Mouse (Mus musculus) layer of hippocampus, adult 18-20 months (tissue): Measurements from ENCODE around the gene Slc7a6. TPM values are rescaled to one million over a fixed set of nuclear protein-coding genes. Genes with fewer than 3 reads are reported as not detected.

Source experiments
- DNase-seq, 2 experiments: peaks; one replicate each; pipeline ENCODE4 v3.0.0; 2022; ENCODE audit warnings: low spot score in 2 of 2
- long read RNA-seq: library from polyadenylated mRNA; stranded (forward); transcript quantifications from one replicate; pipeline ENCODE4 v2.0.0, GENCODE M21; 2021
- total RNA-seq, 2 experiments: library from RNA; stranded (reverse); gene quantifications; 2 replicates each; pipeline ENCODE4 v1.2.3; 2021

Slc7a6 gene
- 10 to 100 TPM; 18.6 to 20.8 TPM for total RNA-seq
- long read RNA-seq, partial matches to known transcripts: 5 of 10 reads
- long read RNA-seq, other reads (novel, unspliced or antisense): 4 of 10 reads

DNA sequence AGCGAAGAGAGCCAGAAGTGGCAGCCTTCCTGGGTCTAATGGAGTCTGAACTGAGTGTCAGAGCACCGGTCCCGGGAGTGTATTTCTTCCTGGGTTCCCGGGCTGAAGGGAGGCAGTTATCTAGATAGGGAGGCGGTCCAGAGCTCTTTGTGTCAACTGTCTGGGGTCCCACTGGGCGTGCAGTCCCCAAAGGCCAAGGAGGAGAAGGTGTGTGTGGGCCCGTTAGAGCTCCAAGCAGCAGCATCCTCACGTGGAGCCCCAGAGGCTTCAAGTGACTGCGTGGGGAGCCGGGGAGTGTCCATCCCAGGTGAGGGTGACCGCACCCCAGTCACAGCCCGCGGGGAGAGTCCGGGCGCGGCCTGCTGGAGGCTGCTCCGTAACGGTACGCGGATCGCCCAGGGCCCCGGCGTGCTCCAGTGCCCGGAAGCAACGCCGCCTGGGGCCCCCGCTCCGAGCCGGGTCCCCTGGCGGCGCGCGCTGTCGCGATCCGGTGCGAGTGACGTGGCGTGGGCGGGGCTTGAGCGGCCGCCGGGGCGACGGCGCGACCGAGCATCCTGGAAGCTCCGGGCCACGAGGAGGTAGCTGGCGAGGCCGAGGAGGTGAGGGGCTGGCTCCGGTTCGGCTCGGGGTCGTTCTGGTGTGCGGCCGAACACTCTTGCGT is at the start of gene Slc7a6:
Slc7a6 (plus strand) TSS at position 502 of the 661 bp plus-strand sequence.
- peak; percentile 84 to 89 for DNase-seq

DNA sequence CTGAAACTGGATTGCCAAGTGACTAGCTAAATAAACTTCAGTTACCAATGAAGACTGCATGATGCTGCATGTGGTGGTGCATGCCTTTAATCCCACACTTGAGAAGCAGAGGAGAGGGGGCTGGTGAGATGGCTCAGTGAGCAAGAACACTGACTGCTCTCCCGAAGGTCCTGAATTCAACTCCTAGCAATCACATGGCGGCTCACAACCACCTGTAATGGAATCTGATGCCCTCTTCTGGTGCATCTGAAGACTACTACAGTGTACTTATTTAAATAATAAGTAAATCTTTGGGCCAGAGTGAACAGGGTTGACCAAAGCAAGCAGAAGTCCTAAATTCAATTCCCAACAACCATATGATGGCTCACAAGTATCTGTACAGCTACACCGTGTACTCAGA is 45.2 kb upstream of the Slc7a6 start:
- DNase-seq: no peak

DNA sequence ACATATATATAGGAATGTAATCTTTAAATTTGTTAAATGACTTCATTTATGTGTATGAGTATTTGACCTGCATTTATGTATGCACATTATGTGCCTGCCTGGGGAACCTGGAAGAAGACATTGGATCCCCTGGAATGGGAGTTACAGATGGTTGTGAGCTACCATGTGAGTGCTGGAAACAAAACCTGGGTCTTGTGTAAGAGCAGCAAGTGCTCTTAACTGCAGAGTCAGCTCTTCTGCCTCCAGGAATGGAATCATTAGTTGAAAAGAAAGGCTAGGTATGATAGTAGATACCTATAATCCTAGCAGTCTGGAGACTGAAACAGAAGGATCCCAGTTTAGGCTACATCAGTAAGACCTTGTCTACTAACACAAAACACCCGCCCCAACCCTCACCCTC is 42.6 kb upstream of the Slc7a6 start:
- DNase-seq: no peak

DNA sequence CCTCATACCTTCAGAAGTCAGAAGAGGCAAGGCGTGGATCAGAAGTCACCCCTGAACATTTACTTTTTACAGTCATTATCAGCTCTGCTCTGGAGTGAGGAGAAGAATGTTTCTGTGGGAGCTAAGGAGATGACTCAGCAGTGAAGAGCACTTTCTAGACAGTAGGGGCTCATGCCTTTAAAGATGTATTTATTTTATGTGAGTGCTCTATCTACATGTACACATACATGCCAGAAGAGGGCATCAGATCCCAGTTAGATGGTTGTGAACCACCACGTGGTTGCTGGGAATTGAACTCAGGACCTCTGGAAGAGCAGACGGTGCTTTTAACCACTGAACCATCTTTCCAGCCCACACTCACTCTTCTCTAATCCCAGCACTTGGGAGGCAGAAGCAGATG is 41.6 kb upstream of the Slc7a6 start:
- no peak for DNase-seq

DNA sequence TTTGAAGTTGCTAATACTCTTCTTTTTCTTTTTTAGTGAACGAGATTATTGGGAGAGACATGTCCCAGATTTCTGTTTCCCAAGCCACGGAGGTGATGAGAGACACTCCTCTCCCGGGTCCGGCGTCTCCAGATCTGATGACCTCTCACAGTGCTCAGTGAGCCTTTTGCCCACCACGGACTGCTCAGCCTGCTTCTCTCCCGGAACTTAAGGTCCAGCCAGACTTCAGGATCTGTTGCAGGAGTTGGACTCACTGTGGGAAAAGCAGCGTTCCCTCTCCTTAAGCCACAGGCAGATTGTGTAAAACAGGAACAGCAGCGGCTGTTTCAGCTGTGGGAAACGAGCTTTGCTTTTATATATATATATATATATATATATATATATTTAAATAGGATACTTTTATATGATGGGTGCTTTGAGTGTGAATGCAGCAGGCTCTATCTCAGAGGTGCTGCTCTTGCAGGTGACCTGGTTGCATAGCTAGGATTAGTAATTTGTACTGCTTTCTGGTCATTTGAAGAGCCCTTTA is 40.7 kb upstream of the Slc7a6 start:
- no peak for DNase-seq

DNA sequence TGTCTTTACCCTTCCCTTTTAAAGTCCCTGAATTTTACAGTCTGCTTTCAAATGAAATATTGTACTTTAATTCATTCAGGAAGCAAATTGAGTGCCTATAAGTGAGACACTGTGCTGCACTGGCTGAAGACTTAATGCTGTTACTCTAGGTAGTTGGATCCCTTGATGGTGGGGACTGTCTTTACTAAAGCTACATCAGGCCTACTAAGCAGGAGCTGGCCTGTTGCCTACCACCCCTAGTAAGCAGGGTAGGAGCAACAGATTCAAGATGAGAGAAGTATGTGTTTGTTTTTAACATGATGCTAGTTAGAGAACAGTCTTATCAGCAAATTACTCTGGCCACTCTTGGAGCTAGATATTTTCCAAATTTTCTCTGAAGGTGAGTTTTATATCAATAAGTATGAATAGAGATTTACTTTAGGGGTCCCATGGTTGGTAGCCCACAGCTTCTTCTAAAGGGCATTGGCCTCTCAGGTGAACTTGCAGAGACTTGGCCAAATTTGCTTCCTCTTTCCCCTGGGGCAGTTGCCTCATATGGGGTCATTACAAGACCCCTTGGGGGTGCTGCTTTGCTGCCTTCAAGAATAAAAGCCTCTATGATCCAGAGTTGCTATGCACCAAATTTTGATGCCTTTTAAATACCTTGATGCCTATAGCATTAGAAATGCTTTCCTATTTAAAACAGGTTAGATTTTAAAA is 39.3 kb upstream of the Slc7a6 start:
- no peak for DNase-seq

DNA sequence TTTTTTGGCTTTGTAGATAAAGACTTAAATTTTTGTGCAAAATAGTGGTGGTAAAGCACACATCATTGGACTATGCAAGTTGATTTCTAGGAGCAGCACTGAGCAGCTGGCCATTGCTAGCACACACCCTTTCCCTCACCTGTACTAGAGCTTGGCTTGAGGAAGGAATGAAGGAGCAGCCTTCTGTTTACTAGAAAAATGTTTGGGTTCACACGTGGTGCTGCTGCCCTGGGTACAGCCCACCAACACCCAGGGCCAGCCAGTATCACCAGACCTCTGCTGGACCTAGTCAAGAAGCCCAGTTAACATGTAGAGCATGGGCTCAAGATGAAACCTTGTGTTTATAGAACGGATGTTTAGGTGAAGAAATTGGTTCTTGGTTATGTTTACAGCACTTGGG is 38.7 kb upstream of the Slc7a6 start:
- DNase-seq: no peak

DNA sequence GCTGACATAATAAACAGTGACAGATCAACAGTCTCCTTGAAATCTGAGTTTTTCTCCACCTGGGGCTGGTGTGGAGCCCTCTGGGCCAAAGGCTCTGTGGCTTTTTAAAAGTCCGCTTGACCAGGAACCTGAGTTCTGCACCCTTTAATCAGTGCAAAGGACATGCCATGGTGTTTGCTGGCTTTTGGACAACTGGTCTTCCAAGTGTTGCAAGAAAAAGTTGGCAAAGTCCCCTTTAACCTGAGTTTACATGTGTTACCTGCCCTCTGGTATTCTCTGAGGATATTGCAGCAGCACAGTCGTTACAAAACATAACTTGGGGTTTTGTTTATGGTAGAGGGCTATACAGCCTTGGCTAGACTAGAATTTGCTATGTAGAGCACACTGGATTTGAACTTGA is 38.2 kb upstream of the Slc7a6 start:
- no peak for DNase-seq

DNA sequence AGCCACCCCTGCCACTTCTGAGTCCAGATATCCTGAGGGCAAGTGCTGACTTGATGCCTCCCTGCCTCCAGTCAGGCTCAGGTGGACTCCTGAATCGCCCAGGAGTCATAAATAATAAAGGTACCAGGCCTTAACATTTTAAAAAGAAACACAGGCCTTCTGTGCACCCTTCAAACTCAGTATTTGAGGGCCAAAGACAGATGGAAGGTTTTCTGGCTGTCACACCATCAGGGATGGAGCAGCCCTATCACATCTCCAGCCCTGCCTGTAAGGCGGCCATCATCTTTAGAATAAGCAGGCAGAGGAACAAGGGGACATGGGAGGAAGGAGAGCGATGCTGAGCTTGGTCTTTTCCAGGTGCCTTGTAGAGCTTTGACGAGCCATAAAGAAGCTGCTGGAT is 37.6 kb upstream of the Slc7a6 start:
- DNase-seq: no peak

DNA sequence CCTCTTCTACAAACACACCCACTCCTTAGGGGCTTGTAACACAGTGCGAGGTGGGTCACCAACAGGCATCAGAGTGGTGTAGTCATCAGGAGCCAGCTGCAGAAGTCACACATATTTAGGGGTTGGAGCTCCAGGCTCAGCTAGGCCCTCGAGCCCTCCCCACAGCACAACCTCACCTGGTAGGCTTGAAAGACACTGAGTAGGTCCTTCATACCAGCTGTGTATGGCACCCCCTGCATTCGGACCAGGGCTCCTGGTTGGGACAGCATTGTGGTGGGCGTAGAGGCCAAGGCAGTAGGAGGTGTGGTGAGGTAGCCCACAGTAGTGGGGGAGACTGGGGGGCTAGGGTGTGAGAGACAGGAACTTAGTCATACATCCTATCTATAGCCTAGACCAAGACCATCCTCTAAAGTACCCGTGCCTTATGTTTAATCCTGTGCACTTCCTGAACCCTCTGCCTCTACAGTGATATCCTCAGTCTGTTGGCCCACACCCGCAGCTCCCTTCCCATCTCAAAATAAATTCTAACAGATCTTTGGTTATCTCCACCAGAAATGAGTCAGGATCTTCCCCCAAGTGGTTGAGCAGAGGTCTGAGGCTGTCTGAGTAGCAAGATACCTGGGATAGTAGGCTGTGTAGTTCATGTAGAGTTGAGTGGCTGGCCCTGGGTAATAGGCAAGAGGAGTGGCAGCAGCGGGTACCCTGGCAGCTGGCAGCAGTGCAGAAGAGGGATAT is 37.0 kb upstream of the Slc7a6 start:
- DNase-seq: no peak

DNA sequence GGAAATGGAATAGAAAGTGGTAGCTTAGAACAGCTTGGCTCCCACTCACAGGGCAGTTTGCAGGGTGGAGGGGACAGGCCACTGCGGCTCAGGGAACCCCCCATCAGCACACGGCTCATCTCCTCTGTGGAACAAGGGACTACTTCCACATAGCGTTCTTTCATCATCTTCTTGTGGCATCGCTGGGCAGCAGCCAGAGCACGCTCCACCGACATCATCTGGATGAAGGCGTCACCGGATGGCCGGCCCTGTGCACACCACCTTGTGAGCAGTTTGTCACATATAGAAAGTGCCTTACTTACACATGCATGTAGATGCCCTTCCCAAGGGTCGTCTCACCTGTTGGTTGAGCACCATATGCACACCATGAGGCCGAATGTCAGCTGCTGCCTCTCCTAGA is 36.3 kb upstream of the Slc7a6 start:
- DNase-seq: no peak

DNA sequence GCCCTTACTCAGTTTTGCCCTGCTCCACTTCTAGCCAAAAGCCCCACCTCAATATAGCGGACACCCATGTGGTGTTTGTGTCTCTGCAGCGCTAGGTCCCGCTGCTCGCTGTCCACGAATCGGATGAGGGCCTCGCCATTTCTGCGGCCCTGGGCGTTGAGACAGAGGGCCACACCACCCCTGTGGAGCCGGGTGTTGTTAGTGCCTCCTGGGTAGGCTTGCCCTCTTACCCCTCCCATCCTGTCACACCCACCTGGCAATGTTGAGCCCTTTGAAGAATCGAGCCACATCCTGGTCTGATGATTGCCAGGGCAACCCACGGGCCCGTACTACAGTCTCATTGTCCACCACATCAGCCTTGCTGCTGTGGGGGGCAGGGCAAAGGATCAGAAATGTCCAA is 35.1 kb upstream of the Slc7a6 start:
- DNase-seq: no peak

DNA sequence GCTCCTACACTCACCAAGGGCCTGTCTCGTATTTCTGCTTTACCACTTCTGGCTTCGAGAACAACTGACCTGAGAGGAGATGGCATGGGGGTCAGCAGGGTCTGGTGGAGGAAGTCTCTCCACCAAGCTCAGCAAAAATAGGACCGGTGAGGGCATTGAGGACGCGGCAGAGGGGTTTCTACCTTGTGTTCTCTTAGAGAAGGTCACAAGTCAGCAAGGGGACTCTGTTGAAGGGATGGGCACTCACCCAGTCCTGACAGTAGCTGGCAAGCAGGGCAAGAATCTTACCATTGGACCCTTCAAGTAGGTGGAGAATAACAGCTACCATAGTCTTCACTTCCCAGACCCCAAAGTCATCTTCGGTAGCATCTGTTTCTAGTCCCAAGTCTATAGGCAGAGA is 34.7 kb upstream of the Slc7a6 start:
- DNase-seq: no peak

DNA sequence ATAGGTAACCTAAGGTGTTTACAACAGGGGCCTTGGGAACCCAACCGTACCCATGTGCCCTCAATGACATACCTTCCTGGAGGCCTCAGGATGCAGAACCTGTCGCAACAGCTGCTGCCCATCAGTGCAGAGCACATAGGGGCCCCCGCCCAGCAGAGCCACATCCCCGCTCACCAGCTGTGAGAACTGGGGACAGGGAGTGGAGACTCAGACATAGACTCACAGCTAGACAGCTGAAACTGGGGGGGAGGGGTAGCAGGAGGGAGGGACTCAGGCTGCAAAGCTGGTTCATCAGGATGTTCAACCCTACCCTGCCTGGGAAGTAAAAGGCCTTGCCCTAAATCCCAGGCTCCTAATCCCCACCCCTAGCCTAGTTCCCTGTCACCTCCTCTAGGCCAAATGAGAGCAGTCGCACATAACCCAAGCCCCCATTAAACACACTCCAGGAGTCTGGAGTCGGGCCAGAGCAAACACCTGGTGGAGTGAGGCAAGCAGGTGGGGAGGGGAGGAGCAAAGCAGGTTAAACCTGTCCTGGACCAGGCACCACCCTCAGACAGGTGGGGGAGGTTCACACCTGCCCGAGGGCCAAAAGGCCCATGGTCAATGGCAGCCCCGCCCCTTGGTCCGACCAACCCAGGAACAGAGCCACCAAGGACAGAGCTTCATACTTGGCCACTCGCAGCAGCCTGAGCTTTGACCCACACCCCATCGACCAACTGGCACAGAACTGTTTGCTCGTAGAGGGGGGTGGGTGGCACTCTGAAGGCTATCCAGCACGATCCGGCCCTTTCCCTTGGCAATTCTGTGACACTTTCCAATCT is 33.7 kb upstream of the Slc7a6 start:
- no peak for DNase-seq

DNA sequence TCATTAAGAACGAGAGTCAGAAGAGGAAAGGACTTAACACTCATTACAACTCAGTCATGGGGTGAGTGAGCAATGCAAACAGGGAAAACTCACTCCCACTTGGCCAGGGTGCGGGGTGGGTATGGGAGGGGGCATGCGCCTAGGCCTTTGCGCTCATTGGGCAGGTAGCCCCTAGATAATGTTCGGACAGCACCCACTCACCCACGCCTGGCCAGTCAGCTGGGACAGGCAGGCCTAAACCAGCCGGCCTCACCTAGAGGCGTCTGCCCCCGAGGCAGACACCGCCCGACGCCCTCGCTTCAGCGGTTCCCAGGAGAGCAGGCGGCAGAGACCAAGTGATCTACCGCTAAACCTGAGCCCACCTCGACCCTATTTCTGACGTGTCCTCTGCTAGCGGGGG is 33.0 kb upstream of the Slc7a6 start:
- DNase-seq: no peak

DNA sequence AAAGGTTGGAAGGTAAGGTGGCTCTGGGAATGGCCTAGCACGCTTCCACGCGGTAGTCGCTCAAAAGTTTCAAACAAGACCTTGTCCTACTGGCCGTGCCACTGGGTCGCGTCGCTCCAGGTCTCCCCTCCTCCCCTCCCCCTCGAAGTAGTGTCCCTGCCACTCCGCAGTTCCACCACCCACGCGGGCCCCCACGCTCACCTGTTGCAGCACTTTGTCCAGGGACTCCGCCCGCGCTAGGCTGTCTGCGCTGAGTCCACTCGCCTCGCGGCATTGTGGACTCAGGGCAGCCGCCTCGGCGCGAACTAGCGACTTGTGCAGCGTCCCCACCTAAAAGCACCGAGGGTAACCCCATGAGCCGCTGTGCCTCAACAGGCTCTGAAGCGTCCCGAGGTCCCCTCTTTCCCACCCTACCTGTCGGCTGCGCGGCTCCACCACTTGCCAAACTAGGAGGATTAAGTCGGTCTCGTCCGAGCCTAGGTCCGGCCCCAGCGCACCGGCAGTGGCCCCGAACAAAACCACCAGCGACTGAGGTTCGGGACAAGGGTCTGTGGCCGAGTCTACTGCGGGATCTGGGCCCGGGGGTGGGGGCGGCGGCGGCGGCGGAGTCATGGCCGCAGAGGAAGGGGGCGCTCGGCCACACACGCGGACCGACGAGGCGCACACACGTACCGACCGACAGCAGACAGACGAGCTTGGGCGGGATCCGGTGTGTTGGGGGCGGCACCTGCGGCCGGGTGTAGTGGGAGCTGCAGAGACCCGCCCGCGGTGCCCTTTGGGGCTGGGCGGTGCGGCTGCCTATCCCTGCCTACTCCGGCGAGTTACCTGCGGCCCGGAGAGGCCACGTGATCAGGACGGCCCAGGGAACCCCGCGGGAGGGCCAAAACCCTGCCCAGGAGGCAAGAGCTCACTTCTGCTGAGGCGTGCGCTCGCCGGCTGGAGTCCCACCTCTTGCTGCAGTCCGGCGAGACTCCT is 32.2 kb upstream of the Slc7a6 start, which contains the start of gene Esrp2:
Esrp2 (minus strand) TSS at position 819 of the 975 bp plus-strand sequence.
- no peak for DNase-seq

DNA sequence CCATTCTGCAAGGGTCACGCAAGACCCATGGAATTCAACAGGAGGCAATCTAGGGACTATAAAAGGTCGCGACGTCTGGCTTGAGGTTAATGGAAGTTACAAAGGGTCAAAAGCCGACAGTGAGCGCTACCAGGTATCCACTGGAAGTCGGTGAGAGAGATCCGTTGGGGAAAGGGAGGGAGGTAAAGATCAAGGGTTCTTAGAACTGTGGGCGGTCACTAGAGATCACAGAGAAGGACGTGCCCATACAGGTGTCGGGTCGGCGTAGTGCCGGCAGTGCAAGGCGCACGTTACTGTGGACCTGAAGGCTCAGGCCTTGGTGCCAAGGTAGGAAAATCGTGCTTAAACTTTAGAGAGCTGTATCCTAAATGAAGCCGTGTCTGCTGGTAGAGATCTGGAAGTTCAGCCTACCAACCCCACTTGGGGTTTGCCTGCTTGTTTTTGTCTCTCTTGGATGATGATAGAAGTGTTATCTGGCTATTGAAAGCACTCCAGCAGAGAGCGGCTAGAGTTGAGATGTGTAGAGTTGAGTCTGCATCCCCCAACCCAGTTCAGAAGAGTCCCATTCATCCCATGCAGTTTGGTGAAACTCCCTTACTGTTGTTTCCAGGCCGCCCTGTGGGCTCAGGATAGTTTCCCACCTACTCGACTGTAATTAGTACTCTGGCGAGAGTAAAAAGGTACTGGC is 31.3 kb upstream of the Slc7a6 start:
- DNase-seq: no peak

DNA sequence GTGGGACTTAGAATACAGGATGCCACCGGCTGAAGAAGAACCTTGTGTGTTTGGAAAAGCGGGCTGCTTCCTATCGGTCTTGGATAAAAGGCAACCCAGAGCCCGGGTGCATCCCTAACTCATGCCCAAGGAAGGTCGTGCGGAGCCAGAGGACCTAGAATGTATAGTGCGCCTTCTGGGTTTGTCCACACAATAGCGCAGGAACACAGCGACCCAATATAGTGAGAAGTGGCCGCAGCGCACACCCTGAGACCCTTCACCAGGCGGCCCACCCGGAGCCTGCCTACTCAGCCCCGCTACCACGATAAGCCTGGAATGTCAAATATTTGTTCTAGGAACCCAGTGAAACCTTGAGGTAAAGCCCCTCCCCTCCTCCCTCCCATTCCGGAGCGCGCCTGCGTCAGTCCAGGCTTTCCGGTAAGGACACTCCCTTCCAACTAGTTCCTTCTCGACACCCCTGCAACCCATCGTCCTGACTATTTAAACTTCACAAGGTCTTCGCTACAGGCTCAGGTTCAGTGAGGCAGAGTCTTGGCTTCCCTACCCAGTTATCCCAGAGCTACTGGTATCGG is 30.7 kb upstream of the Slc7a6 start:
- DNase-seq: peak in 1 of 2 experiments; percentile 61

DNA sequence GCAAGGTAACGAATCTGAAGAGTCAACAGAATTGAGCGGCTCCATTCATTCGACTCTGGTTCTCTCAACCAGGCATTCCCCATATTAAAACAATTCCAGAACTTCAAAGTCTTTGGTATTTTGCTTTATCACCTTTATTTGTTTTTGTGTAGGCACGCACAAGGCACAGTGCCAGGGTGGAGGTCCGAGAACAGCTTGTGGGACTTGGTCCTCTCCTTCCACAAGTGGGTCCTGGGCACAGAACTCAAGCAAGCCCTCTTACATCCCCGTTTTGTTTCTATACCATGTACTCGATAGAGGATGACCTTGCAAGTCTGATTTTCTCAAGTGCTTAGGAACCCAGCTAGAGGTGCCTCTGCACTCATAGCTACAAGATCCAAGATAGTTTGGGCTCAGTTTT is 30.0 kb upstream of the Slc7a6 start:
- DNase-seq: no peak
